Mouse (Mus musculus) stomach, postnatal 0 days (tissue): ENCODE measurements around the gene Kng2. TPM values are rescaled to one million over a fixed set of nuclear protein-coding genes. Genes with fewer than 3 reads are reported as not detected.

Experiments used
- ATAC-seq: fragments of 200-750 bp; cut with Nextera tagmentation; 2 replicates; pipeline ENCODE4 v1.8.0; 2017; ENCODE audit not compliant: low FRiP score, low TSS enrichment
- DNase-seq: peaks from one replicate; pipeline ENCODE4 v3.0.0-alpha.2; 2016; ENCODE audit warnings: low spot score
- H3K27ac ChIP-seq: fragments of 300-500 bp; sonication (generic); replicated peaks from 2 replicates; pipeline ENCODE4 v1.5.1; 2014; ENCODE audit warnings: mild to moderate bottlenecking, control low read depth
- H3K27me3 ChIP-seq: fragments of 300-500 bp; sonication (generic); 2 replicates; pipeline ENCODE4 v1.6.1; 2014; ENCODE audit warnings: low read length; ENCODE audit not compliant: control insufficient read depth, insufficient read depth
- H3K36me3 ChIP-seq: fragments of 300-500 bp; sonication (generic); 2 replicates; pipeline ENCODE4 v1.6.1; 2014; ENCODE audit warnings: low read length, mixed read lengths; ENCODE audit not compliant: control insufficient read depth, insufficient read depth
- H3K4me1 ChIP-seq: fragments of 300-500 bp; sonication (generic); replicated peaks from 2 replicates; pipeline ENCODE4 v1.6.1; 2014; ENCODE audit warnings: antibody characterized with exemption; ENCODE audit not compliant: control insufficient read depth, insufficient read depth
- H3K4me2 ChIP-seq: fragments of 300-500 bp; sonication (generic); replicated peaks from 2 replicates; pipeline ENCODE4 v1.6.1; 2014; ENCODE audit warnings: low read depth, mild to moderate bottlenecking, control low read depth, moderate library complexity
- H3K4me3 ChIP-seq: fragments of 300-500 bp; sonication (generic); 2 replicates; pipeline ENCODE4 v1.5.1; 2014; ENCODE audit warnings: low read depth, low read length, control low read depth
- H3K9ac ChIP-seq: fragments of 300-500 bp; sonication (generic); 2 replicates; pipeline ENCODE4 v1.6.1; 2014; ENCODE audit warnings: mild to moderate bottlenecking, low read length, control low read depth, mixed read lengths
- H3K9me3 ChIP-seq: fragments of 300-500 bp; sonication (generic); 2 replicates; pipeline ENCODE4 v1.6.1; 2016; ENCODE audit warnings: low read length; ENCODE audit not compliant: control insufficient read depth
- CTCF ChIP-seq: IDR thresholded peaks from 2 replicates; pipeline ENCODE4 v1.5.1; 2016; ENCODE audit warnings: antibody characterized with exemption, low read depth, mild to moderate bottlenecking, moderate library complexity
- EP300 ChIP-seq: optimal IDR thresholded peaks from 2 replicates; pipeline ENCODE3; 2016; ENCODE audit warnings: antibody characterized with exemption
- WGBS: fragments of 180-500 bp; shearing (Covaris S2); extraction: QIAGEN DNeasy Blood & Tissue Kit; methylation state at CpG from one replicate; pipeline ENCODE4 v1.1.7; 2014; 5-methylcytosine and 5-hydroxymethylcytosine counted together
- polyA plus RNA-seq: library from polyadenylated mRNA; unstranded; fragments of >200 nt; fragmentation: Nextera tagmentation; extraction: Ambion mirVana; gene quantifications from 2 replicates; pipeline ENCODE4 v1.2.1, GENCODE M21; 2015

Kng2 gene
- polyA plus RNA-seq, 1 experiment from 2014 or later, result 0.96 TPM

GRCm38 (mm10) chr16:22967383-22968030 lies 61.8 kb downstream of the Kng2 start:
- WGBS, result 58% methylated on average over 1 of the region's 1 CpGs
- Histone ChIP-seq H3K27ac (no peak overlapping the region), H3K36me3 (no peaks in the 10 kb centered on the region), H3K4me2 (no peak overlapping the region), H3K4me1 (no peaks in the 10 kb centered on the region), H3K9ac (no peak overlapping the region), H3K9me3 (no peaks in the 10 kb centered on the region), H3K4me3 (no peak overlapping the region), H3K27me3 (no peaks in the 10 kb centered on the region)
- TF ChIP-seq CTCF, result no peak
- TF ChIP-seq EP300, result no peak
- ATAC-seq (no peak), DNase-seq (no peak)

DNA sequence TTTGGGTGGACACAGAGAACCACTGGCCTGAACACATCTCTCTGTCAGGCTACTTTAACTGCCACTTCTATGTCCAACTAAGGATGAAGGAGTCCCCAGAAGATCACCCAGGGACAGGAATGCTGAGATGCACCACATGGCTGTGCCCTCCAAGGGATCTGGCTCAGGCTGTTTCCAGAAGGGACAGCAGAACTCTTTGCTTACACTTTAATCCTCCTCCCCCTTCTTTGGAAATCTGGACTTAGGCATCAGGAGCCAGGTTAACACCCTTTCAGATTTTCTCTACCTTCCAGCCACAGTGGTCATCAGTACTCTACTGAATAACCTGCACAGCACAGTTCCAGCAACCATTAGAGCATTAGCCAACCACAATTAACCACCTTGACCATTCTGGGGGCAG lies 66.0 kb downstream of the Kng2 start:
- Histone ChIP-seq H3K9ac (no peak overlapping the region), H3K36me3 (no peaks in the 10 kb centered on the region), H3K27me3 (no peaks in the 10 kb centered on the region), H3K27ac (no peak overlapping the region), H3K4me2 (no peak overlapping the region), H3K9me3 (no peaks in the 10 kb centered on the region), H3K4me3 (no peak overlapping the region), H3K4me1 (no peaks in the 10 kb centered on the region)
- DNase-seq (no peak), ATAC-seq (no peak)
- TF ChIP-seq EP300, result no peak
- TF ChIP-seq CTCF, result no peak

DNA sequence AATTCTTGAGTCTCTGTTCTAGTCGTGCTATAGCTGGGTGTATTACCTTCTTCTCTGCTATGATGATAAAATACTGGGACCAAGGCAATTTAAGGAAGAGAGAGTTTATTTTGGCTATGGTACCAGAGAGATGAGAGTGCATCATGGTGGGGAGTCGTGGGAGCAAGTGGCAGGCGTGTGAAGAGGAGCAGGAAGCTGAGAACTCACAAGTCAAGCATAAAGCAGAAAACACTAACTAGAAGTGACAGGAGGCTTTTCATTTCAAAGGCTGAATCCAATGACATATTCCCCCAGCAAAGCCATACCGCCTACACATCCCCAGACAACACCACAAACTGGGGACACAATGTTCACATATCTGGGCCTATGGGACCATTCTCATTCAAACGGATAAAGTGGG lies 67.0 kb downstream of the Kng2 start:
- ATAC-seq, result no peak
- H3K36me3 ChIP-seq, result no peaks in the 10 kb centered on the region
- H3K4me3 ChIP-seq, result no peak overlapping the region
- H3K27ac ChIP-seq, result no peak overlapping the region
- H3K27me3 ChIP-seq, result no peaks in the 10 kb centered on the region
- WGBS, result 78% methylated on average over 5 of the region's 5 CpGs
- no peak for TF ChIP-seq EP300
- TF ChIP-seq CTCF, result no peak
- H3K4me1 ChIP-seq, result no peaks in the 10 kb centered on the region
- no peak for DNase-seq
- no peak overlapping the region for H3K4me2 ChIP-seq
- H3K9ac ChIP-seq, result no peak overlapping the region
- no peaks in the 10 kb centered on the region for H3K9me3 ChIP-seq

GRCm38 (mm10) chr16:22961073-22961472 lies 68.2 kb downstream of the Kng2 start:
- WGBS, result 86% methylated on average over 8 of the region's 8 CpGs
- Histone ChIP-seq H3K4me2 (no peak overlapping the region), H3K27me3 (no peaks in the 10 kb centered on the region), H3K9me3 (no peaks in the 10 kb centered on the region), H3K4me3 (no peak overlapping the region), H3K36me3 (no peaks in the 10 kb centered on the region), H3K9ac (no peak overlapping the region), H3K4me1 (no peaks in the 10 kb centered on the region), H3K27ac (no peak overlapping the region)
- TF ChIP-seq CTCF (no peak), EP300 (no peak)
- ATAC-seq, result no peak
- no peak for DNase-seq

DNA sequence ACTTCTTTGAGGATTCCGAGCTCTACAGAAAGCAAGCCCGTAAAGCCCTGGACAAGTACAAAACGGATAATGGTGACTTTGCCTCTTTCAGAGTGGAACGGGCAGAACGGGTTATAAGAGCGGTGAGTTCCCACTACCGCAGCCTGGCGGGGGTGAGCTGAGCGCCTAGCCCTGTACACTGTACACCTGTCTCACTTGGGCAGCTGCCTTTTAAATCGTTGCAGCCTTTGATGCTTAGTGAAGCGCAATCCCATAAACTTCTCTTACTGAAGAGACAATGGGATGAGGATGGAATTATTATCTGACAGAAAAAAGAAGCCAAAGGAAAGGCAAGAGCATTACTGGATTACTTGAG lies 73.2 kb downstream of the Kng2 start:
- Histone ChIP-seq H3K4me1 (no peaks in the 10 kb centered on the region), H3K4me2 (no peak overlapping the region), H3K27me3 (no peaks in the 10 kb centered on the region), H3K36me3 (no peaks in the 10 kb centered on the region), H3K9me3 (no peaks in the 10 kb centered on the region), H3K27ac (no peak overlapping the region), H3K9ac (no peak overlapping the region), H3K4me3 (no peak overlapping the region)
- ATAC-seq (no peak), DNase-seq (no peak)
- WGBS, result 81% methylated on average over 11 of the region's 11 CpGs
- no peak for TF ChIP-seq EP300
- no peak for TF ChIP-seq CTCF

DNA sequence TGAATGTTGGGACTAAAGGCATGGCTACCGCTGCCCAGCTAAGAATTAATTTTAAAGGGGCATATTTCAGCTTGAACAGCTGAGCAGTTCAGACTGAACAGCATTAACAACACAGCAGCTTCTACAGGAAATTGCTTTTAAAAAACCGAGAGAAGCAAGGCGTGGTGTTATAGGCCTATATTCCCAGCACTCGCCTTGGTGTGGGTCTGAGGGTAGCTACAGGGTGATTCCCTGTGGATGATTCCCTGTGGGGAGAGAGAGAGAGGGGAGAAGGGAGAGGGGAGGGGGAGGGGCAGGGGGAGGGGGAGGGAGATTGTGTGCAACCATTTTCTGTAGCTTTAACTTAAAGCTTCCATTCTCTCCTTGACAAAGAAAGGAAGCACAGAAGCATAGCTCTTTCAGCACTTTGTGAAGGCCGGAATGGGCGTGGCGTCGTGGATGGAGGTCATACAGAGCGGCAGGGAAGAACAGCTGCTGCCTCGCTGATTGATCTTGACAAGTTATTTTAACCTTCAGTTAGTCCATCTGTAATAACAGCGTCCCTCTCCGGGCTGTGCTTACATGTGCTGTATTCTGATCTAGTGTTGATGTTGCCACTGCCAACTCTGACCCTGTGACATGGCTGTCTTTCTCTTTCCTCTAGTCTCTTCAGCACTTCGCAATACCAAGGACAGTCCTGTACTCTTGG lies 73.7 kb downstream of the Kng2 start:
- no peaks in the 10 kb centered on the region for H3K4me1 ChIP-seq
- H3K36me3 ChIP-seq, result no peaks in the 10 kb centered on the region
- H3K27me3 ChIP-seq, result no peaks in the 10 kb centered on the region
- 49% methylated on average over 13 of the region's 13 CpGs for WGBS
- TF ChIP-seq EP300, result no peak
- no peak for TF ChIP-seq CTCF
- ATAC-seq, result no peak
- H3K27ac ChIP-seq, result no peak overlapping the region
- no peak overlapping the region for H3K4me3 ChIP-seq
- no peak overlapping the region for H3K9ac ChIP-seq
- no peaks in the 10 kb centered on the region for H3K9me3 ChIP-seq
- no peak for DNase-seq
- no peak overlapping the region for H3K4me2 ChIP-seq
